Mouse (Mus musculus) ovary, postnatal 10 days (tissue): ENCODE measurements around the gene Pcdh19.
"Not testable (repeated sequence)": the region's sequence is repeated elsewhere in the genome, so short reads cannot be mapped to it uniquely, and the experiment has no call there.

ENCODE experiments used
- DNase-seq: peaks from one replicate; pipeline ENCODE4 v3.0.0; 2022; ENCODE audit warnings: low spot score

Pcdh19 gene

DNA sequence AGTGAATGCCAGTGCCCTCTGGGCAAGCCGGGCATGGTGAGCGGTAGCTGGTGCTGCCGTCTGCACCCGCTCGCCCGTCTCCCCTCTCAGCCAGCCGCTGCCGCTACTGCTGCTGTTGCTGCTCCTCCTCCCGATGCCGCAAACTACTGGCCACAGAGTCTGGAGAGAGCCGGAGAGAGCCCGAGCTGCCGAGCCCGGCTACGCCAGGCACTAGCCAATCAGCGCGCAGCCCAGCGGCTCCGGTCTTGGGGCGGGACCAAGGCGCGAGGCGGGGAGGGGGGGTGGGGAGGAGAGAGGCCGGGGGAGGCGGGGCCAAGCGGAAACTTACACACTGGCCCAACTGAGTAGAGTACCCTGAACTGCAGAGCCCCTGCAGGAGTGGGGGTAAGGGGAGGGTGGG lies at the start of gene Pcdh19:
Gene Pcdh19, minus strand, starts transcription at position 148 of the 400 bp plus-strand sequence.
- peak; percentile 43 for DNase-seq

- no peak for DNase-seq
Measured at GRCm38 (mm10) chrX:133735871-133736270, 47.1 kb upstream of the Pcdh19 start.

DNA sequence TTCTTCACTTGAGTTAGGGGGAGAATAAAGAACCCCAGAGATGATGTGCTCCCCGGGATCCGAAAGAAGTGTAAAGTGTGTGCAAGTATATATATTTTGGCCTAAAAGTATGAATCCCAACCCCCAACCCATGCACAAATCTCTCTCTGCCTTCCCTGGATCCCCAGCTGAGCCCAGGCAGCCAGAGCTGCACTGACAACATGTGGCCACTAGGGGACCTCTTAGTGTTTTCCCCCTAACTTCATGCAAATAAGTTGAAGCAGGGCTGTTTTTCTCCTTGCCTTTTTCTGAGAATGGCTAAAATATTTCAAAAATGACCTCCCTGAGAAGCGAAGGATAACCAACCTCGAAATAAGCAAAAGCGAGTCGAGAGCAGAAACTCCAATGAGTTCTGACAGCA lies 46.2 kb upstream of the Pcdh19 start:
- peak; percentile 3 for DNase-seq

- DNase-seq, result no peak
Measured at GRCm38 (mm10) chrX:133721517-133721916, 32.7 kb upstream of the Pcdh19 start.

- no peak for DNase-seq
Measured at GRCm38 (mm10) chrX:133710621-133711020, 21.8 kb upstream of the Pcdh19 start.

GRCm38 (mm10) chrX:133702902-133703301 lies 14.1 kb upstream of the Pcdh19 start:
- DNase-seq, result no peak

- DNase-seq, result not testable (repeated sequence)
Measured at GRCm38 (mm10) chrX:133697871-133698270, 9.1 kb upstream of the Pcdh19 start.

DNA sequence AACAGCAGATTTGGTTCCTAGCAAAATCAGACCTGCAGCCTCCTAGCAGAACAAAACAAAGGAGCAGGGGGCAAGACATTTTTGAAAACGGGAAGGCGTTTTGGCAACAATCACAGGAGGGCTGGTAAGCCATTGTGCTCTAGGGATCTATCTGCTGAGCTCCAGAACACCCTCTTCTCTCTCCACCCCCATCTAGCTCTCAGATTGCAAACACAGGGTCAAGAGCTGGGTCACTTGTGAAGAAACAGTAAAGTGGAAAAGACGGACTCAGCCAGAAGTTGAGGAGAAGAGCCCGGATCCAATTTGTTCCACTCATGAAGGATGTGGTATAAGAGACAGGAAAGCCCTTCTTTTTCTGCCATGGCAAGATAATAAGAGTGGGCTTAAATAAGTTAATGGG lies 7.7 kb upstream of the Pcdh19 start:
- DNase-seq, result no peak

DNA sequence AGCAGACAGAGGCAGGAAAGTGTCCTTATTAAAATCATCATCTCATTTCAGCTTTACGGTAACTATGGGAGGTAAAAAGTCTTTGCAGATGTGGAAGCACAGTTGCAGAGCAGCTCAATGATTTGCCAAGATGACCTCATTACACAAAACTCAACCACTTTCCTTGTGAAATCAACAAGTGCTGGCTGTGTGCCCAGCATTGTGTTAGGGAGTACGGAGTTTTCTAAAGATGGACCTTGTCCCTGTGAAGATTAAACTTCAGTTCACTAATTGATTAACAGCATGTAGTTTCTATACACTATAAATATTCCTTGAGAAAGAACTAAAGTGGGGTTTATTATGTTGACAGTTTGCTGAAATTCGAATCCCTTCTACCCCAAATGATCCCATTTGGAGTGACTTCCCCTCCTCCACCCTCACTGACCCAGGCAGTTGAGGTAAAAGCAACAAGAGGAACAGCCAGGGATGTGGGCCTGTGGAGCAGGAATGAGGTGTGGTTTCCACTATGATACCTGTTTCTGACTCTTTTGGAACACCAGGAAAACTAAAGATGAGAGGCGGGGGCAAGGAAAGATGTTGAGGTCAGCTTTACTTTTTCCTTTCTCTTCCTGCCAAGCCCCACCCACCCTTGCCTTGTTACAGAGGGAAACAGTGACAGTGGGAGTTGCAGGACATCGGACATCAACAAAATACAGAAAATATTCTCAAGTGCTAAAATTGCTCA lies 4.4 kb upstream of the Pcdh19 start:
- DNase-seq, result no peak

DNA sequence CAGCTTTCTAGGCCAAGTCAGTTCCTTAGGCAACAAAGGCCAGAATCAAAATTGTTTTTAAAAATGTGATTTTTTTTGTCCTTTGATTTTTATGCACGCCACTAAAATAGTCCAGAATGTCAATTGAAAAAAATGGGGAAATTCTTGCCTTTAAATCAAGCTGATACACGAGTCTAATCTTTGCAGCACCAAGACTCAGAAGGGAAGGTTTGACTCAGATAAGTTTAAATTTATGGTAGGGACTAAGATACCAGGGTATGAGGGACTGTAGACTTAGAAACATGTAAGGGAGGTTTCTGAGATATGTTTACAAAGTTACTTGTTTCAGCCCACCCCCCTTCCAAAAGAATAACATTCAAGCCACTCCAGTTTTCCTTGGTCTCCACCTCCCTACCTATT lies 3.6 kb upstream of the Pcdh19 start:
- no peak for DNase-seq

GRCm38 (mm10) chrX:133691581-133692391 lies 3.0 kb upstream of the Pcdh19 start:
- DNase-seq, result no peak

- no peak for DNase-seq
Measured at GRCm38 (mm10) chrX:133690822-133691221, 2.0 kb upstream of the Pcdh19 start.

- peak; percentile 7 for DNase-seq
Measured at GRCm38 (mm10) chrX:133689576-133690250, 926 bp upstream of the Pcdh19 start.

- DNase-seq, result no peak
Measured at GRCm38 (mm10) chrX:133688156-133688555, 631 bp downstream of the Pcdh19 start.

GRCm38 (mm10) chrX:133687666-133688151 lies 1.1 kb downstream of the Pcdh19 start:
- DNase-seq, result no peak

GRCm38 (mm10) chrX:133686533-133687311 lies 2.1 kb downstream of the Pcdh19 start:
- DNase-seq, result no peak

DNA sequence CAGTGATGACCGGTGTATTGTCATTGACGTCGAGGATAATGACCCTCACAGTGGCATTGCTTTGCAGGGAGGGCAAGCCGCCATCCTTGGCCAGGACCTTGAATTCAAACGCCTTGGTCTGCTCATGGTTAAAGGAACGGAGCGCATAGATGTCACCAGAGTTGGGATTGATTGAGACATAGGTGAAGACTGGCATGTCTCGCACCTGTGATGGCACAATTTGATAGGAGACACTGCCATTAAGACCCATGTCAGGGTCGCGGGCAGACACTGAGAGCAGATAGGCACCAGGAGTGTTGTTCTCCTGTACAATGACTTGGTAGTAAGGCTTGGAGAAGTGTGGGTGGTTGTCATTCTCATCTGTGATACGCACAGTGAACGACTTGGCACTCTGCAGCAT lies 3.2 kb downstream of the Pcdh19 start:
- DNase-seq, result no peak

DNA sequence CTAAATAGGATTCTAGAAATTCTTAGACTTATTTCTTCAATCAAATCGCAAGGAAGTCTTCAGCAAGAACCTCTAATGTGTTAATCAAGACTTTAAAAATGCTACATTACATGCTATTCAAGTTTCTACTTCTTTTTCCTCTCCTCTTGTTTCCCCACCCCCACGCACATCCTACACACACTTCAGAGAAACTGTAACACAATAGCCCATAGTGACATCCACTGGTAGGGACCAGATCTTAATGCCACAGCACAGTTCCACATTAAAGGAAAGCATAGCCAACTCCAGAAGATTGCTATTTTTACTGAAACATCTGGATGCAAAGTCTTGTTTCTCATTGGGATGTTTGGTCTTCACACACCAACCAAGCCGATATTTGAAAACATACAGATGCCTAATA lies 4.8 kb downstream of the Pcdh19 start:
- DNase-seq, result no peak

GRCm38 (mm10) chrX:133675121-133675520 lies 13.7 kb downstream of the Pcdh19 start:
- no peak for DNase-seq

GRCm38 (mm10) chrX:133673796-133674195 lies 15.0 kb downstream of the Pcdh19 start:
- no peak for DNase-seq

GRCm38 (mm10) chrX:133660111-133660510 lies 28.7 kb downstream of the Pcdh19 start:
- no peak for DNase-seq
